Mouse (Mus musculus): Measurements from ENCODE around the gene Nfatc2ip. TPM values are rescaled to one million over a fixed set of nuclear protein-coding genes. Genes with fewer than 3 reads are reported as not detected.
A peak's percentile ranks its signal among the peaks of the same experiment; 100 is the strongest.

Gene Nfatc2ip
- total RNA-seq (2021) = 1 to 10 TPM; 3.3 to 3.4 TPM
- long read RNA-seq, experiment 1 = 0 reads
- long read RNA-seq, experiment 2, partial matches to known transcripts = 0 of 2 reads
- long read RNA-seq, experiment 2, other reads (novel, unspliced or antisense) = 0 of 2 reads

DNA sequence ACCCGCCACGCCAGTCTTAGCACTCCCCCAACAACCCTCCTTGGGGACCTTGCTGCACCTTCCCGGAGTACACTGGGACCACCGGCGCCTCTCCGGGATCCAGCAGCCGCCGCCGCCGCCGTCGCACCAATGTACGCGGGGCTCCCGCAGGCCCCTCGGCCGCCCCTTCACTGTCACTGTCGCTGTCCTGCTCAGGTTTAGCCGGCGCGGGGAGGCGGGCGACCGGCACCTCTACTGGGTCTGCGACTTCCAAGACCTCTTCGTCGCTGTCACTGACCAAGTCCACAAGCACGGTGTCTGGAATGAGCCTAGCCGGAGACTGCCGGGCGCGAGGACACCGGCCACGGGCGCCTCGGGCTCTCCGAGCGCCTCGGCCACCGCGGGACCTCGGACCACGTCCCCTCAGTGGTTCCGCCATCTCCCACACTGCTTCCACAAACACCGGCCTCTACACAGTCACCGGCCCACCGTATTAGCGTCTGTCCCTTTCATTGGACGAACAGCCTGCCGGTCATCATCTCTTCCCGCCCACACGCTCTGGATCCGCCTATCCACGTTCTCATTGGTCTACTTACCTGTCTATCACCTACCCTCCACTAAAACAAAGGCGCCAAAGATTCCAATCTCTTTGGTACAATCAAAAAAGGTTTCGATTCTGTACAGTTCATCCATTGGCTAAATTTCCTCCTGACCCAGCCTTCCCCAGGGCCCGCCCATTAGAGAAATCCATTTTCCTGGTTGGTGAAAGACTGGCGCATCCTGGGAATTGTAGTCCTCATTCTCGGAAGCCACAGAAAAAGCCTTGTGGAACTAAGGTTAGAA, at the start of gene Nfatc2ip:
Nfatc2ip (minus strand) TSS at position 440 of the 822 bp plus-strand sequence.
- DNase-seq (ENCODE audit: low spot score) = peak; percentile 98

DNA sequence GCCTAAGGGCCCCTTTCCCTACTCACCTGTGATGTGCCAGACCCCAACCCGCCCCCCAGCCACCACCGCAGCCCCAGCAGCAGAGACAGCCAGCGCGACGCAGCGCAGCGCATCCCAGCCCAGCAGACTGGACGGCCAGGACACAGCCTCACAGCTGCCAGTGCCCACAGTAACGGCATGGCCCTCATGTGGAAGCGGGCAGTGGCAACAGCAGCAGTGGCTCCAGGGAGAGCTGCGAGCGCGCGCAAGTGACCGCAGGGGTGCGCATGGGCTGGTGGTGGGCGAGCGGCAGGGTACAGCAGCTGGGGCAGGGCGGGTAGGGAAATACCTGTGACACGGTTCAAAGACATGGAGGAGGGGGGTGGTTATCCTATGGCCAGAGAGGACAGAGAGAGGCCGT, 49.7 kb upstream of the Nfatc2ip start:
- DNase-seq (ENCODE audit: low spot score) = no peak

GRCm38 (mm10) chr7:126445104-126445815, 48.7 kb upstream of the Nfatc2ip start:
- no peak for DNase-seq (ENCODE audit: low spot score)

DNA sequence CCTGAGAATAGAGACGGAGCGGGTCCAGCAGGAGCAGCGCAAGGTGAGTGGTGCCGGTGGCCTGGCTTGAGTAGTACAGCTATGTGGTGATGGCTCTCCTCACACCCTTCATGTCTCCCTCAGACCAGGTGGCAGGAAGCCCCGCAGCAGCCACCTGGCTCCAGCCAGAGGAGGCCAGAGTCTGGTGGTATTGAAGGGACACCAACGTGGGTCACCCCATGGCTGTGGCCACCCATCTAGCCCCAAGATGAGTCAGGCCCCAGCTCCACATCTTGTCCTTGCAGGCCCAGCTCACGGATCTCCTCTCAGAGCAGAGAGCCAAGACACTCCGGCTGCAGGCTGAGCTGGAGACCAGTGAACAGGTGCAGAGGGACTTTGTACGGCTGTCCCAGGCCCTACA, 48.0 kb upstream of the Nfatc2ip start:
- peak; percentile 64 for DNase-seq (ENCODE audit: low spot score)

GRCm38 (mm10) chr7:126443997-126444396, 47.5 kb upstream of the Nfatc2ip start:
- no peak for DNase-seq (ENCODE audit: low spot score)

- DNase-seq (ENCODE audit: low spot score) = peak; percentile 7
Measured at GRCm38 (mm10) chr7:126440134-126440533, 43.6 kb upstream of the Nfatc2ip start.

- no peak for DNase-seq (ENCODE audit: low spot score)
Measured at GRCm38 (mm10) chr7:126436851-126437250, 40.3 kb upstream of the Nfatc2ip start.

DNA sequence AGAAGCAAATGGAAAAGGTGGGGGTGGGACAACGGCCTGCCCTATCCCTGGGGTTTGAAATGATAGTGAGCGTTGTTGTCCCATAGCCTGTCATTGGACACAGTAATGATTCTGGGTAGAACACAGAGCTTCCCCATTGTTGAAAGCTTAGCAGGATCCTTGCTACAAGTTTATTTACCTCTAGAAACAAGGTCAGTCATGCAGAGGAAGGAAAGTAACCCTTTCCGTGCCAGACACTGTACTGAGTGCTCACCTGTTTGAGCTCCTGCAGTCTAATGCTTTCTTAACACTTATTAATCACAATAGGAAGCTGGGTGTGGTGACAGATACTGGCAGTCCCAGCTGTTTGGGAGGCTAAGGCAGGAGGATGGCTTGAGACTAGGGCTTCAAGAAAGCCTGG, 39.3 kb upstream of the Nfatc2ip start:
- DNase-seq (ENCODE audit: low spot score) = no peak

DNA sequence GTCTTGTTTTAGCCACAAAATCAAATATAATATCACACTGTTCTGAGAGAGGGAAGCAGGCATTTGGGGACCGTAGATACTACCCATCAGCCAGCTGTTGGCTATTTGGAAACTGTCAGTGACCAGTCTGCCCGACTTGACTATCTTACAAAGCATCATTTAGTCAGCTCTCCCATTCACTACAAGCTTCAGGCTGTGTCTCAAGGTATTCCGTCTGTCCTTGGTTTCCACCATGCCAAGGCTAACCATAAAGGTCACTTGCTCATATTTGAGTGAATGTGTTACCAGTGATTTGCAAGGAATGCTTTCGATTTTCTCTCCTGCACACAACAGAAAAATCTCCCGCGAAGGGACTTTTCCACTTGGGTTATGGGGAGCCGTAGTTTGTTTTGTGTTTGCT, 38.2 kb upstream of the Nfatc2ip start:
- no peak for DNase-seq (ENCODE audit: low spot score)

GRCm38 (mm10) chr7:126430167-126430566, 33.6 kb upstream of the Nfatc2ip start:
- DNase-seq (ENCODE audit: low spot score) = no peak

DNA sequence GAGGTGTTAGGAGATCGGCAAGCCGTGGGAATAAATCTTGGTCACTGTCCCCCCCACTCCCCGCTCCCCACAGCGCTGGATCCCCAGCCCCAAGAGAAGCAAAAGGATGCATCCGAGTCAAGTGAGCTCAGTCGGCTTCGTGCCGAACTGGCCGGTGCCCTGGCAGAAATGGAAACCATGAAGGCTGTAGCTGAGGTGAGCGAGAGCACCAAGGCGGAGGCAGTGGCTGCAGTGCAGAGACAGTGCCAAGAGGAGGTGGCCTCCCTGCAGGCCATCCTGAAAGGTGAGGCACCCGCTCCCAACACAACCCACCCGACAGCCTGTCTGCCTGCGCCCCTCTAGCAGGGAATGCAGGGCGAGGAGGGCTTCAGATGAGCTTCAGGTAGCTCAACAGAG, 33.0 kb upstream of the Nfatc2ip start:
- DNase-seq (ENCODE audit: low spot score) = no peak

GRCm38 (mm10) chr7:126428631-126429502, 32.3 kb upstream of the Nfatc2ip start, which contains the start of gene Rabep2:
TSS of gene Rabep2 (plus strand) at chr7:126428759.
- DNase-seq (ENCODE audit: low spot score) = peak; percentile 96

- DNase-seq (ENCODE audit: low spot score) = no peak
Measured at GRCm38 (mm10) chr7:126428154-126428553, 31.6 kb upstream of the Nfatc2ip start.

DNA sequence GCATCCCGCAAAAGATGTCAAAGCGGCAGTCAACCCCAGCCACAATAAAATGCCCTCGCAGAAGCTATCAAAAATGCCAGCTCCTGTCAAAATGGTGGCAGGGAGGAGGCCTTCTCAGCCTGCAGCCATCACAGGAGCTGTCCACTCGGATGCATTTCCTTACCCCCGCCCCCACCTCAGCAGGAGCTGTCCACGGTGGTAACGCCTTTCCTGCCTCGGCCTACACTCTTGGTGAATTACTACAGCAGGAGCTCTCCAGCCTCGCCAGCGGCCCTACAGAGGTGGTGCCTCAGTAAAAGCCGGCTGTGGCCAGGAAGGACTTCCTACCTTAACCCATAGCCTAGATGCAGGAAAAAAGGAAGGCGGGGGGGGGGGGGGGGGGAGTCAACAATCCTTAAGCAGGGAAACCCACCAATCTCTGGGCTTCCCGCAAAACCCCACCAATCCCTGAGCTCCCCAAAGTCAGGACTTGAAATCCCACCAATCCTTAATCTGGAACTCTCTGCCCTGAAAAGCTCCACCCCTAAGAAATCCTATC, 30.9 kb upstream of the Nfatc2ip start:
- DNase-seq (ENCODE audit: low spot score) = no peak

GRCm38 (mm10) chr7:126424161-126424560, 27.6 kb upstream of the Nfatc2ip start:
- no peak for DNase-seq (ENCODE audit: low spot score)

DNA sequence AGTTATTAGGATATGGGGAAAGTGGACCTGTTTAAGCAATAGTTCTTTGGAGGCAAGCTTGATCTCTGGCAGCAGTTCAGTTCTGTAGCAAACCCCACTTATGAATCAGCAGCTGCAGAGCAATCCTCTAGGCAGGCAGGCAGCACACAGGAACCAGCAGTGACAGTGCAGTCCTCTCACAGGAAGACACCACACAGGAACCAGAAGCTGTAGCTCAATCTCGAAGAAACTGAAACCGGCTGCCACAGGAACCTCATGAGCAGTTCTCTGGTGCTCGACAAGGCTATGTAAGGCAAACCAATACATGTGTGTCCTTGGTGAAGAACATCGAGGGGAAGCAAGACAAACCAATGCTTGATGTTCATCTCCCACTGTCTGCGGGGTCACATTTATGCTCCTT, 25.2 kb upstream of the Nfatc2ip start:
- DNase-seq (ENCODE audit: low spot score) = no peak

DNA sequence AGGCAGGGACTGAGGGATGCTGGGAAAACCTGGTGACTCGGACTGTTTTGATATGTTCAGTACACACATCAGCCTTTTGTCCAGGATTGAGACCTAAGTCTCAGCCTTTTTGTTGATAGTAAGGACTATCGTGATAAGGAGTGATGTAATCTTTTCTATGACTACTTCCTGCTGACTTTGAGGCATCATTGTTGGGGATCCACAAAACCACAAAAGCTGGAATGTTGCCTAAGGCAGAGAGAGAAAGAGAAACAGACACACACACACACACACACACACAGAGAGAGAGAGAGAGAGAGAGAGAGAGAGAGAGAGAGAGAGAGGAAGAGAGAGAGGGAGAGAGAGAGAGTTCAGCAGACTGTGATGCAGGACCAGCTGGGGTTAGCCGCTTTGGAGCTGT, 22.0 kb upstream of the Nfatc2ip start:
- DNase-seq (ENCODE audit: low spot score) = no peak

DNA sequence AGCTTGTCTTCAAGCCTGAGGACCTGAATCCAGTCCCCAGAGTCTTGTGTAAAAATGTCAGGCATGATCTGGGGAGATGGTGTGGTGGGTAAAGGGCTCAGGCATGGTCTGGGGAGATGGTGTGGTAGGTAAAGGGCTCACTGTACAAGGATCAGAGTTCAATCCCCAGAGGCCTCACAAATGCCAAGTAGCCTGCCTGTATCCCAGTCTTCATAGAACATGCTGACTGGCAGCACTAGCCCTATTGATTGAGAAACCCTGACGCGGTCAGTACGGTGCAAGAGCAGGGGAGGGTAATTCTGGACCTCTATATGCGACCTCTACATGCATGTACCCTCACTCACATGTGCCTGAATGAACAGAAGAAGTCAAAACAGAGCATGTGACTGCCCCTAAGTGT, 21.1 kb upstream of the Nfatc2ip start:
- no peak for DNase-seq (ENCODE audit: low spot score)

DNA sequence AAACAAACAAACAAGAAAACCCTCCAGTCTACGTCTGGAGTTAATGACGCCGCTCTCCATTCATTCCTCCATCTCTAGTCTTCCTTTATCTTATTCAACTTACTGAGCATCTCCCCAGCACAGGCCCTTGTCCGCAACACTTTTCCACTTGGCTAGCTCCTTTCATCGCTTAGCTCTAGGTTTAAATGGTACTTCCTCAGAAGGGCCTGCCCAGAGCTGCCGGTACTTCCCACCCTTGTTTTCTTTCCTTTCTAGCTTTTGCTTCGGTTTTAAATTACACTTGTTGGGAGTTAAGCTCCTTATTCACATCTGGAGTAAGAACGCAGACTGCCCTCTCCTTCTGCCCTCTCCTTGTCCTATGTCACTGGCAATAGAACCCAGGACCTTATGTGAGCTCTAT, 20.5 kb upstream of the Nfatc2ip start:
- DNase-seq (ENCODE audit: low spot score) = no peak

DNA sequence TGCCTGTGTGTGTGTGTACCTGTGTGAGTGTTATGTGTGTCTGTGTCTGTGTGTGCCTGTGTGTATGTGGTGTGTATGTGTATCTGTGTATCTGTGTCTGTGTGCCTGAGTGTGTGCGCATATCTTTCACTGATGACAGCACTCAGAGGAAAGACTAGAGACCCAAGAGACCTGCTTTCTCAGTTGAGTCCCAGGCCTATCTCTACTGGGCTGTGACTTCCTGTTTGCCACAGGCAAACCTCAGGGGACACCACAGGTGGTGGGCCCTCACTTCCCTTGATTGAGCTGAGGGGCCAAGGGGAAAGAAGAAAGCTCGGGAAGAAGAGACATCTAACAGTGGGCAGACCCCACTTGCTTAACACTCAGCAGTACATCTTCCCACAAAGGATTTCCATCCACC, 20.1 kb upstream of the Nfatc2ip start:
- DNase-seq (ENCODE audit: low spot score) = no peak

DNA sequence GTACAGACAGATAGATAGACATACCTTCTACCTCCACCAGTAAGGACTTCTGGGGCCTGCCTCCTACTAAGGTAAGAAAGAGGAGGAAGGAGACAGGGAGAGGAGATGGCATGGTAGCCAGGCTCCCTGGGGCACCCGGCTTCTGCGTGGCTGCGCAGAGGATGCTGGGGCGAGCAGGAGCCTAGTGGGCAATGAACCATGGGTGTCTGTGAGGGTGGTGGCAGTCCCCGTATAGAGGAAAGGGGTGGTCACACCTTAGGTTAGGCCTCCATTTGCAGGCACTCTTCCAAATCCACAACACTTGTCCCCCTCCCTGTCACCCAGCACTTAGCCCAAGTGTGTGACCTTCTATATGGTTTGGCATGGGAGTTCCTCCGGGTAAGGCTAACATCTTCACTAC, 18.2 kb upstream of the Nfatc2ip start, which contains the start of gene Cd19:
Cd19 (minus strand) TSS at position 165 of the 400 bp plus-strand sequence.
- no peak for DNase-seq (ENCODE audit: low spot score)
